Mouse (Mus musculus): ENCODE measurements around the gene Prnp. TPM values are rescaled to one million over a fixed set of nuclear protein-coding genes. Genes with fewer than 3 reads are reported as not detected.

Prnp gene
- total and polyA plus RNA-seq, 3 experiments = 18.3 to 24.0 TPM; not detected in 1

DNA sequence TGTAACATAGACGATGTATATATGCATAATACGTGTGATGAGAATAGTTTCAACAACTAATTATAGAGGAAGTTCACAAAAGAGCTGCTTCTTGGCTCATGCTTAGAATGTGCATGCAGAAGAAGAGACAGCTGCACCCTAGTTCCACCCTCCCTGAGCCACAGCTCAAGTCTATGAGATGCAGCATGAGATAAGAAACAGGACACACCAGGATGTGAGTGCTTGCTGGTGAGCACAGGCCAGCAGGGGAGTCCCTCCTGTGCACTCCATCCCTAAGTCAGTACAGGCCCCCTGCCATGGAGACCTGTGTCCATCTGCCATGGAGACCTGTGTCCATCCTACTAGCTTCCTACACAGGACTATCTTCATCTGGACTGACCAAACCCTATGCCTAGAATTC lies 60.9 kb downstream of the Prnp start:
- Histone ChIP-seq H3K27ac (ENCODE audit: control insufficient read depth, low read depth, low read length) (no peak overlapping the region), H3K27me3 (ENCODE audit: control insufficient read depth in 1 of 2, insufficient read depth in 2 of 2, low read length in 2 of 2) (no peaks in the 10 kb centered on the region), H3K79me2 (ENCODE audit: control insufficient read depth, insufficient read depth, low read length, poor library complexity) (no peaks in the 10 kb centered on the region), H3K4me3 (ENCODE audit: control insufficient read depth in 1 of 2, insufficient read depth in 1 of 2, low read depth in 2 of 2, low read length in 2 of 2) (no peak overlapping the region), H3K4me1 (ENCODE audit: control insufficient read depth in 1 of 2, insufficient read depth in 2 of 2, low read length in 2 of 2) (no peaks in the 10 kb centered on the region), H3K9ac (ENCODE audit: control insufficient read depth, low read depth, low read length, poor library complexity, severe bottlenecking) (no peak overlapping the region), H3K36me3 (ENCODE audit: control insufficient read depth in 1 of 2, insufficient read depth in 2 of 2, low read length in 2 of 2) (no peaks in the 10 kb centered on the region), H3K9me3 (replicated peaks; ENCODE audit: insufficient read depth, low read length) (no peaks in the 10 kb centered on the region)
- TF ChIP-seq TBP (IDR thresholded peaks at IDR 0.05; ENCODE audit: low read depth, low read length) (no peak), MXI1 (IDR thresholded peaks at IDR 0.05; ENCODE audit: low read depth, low read length) (no peak), UBTF (IDR thresholded peaks at IDR 0.05; ENCODE audit: borderline replicate concordance, insufficient read depth, low read depth, low read length) (no peak), SIN3A (IDR thresholded peaks at IDR 0.05; ENCODE audit: low read length) (no peak), ZC3H11A (IDR thresholded peaks at IDR 0.05; ENCODE audit: low read depth, low read length) (no peak), MYC (IDR thresholded peaks at IDR 0.05; ENCODE audit: low read depth, low read length) (no peak), GATA1 (IDR thresholded peaks at IDR 0.05; ENCODE audit: low read depth, low read length) (no peak), GABPA (IDR thresholded peaks at IDR 0.05; ENCODE audit: low read depth, low read length) (no peak)
- DNase-seq (ENCODE audit: low read depth, low spot score) = no peak

DNA sequence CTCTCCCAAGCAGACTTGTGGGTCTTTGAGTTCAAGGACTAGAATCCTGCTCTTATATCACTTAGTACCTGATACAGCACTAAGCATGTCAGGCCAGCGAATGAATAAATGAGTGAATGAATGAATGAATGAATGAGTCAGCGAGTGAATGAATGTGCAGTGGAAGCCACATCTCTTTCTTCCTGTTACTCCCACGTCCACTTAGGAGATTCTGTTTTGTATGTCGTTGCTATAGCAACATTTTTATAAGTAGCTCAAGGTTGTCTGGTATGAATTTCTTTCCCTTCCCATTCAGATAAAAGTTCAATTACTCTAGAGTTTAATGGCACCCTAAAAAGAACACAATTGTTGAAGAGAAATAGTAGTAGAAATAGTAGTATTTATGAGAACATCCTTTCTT lies 61.4 kb downstream of the Prnp start:
- H3K9me3 ChIP-seq (replicated peaks; ENCODE audit: insufficient read depth, low read length) = no peaks in the 10 kb centered on the region
- no peak overlapping the region for H3K4me3 ChIP-seq (ENCODE audit: control insufficient read depth in 1 of 2, insufficient read depth in 1 of 2, low read depth in 2 of 2, low read length in 2 of 2)
- no peak for TF ChIP-seq JUND (IDR thresholded peaks at IDR 0.05; ENCODE audit: low read depth, low read length)
- no peak for TF ChIP-seq HCFC1 (IDR thresholded peaks at IDR 0.05; ENCODE audit: low read depth, low read length)
- TF ChIP-seq GABPA (IDR thresholded peaks at IDR 0.05; ENCODE audit: low read depth, low read length) = no peak
- no peak for TF ChIP-seq TAL1 (IDR thresholded peaks at IDR 0.05; ENCODE audit: low read length)
- TF ChIP-seq ZNF384 (IDR thresholded peaks at IDR 0.05; ENCODE audit: low read depth, low read length) = no peak
- TF ChIP-seq MEF2A (IDR thresholded peaks at IDR 0.05; ENCODE audit: extremely low read depth, insufficient replicate concordance, low read depth, low read length, poor library complexity, severe bottlenecking) = no peak
- no peak for TF ChIP-seq ZC3H11A (IDR thresholded peaks at IDR 0.05; ENCODE audit: low read depth, low read length)
- DNase-seq (ENCODE audit: low read depth, low spot score) = no peak
- H3K79me2 ChIP-seq (ENCODE audit: control insufficient read depth, insufficient read depth, low read length, poor library complexity) = no peaks in the 10 kb centered on the region
- no peaks in the 10 kb centered on the region for H3K36me3 ChIP-seq (ENCODE audit: control insufficient read depth in 1 of 2, insufficient read depth in 2 of 2, low read length in 2 of 2)
- no peaks in the 10 kb centered on the region for H3K4me1 ChIP-seq (ENCODE audit: control insufficient read depth in 1 of 2, insufficient read depth in 2 of 2, low read length in 2 of 2)
- no peak overlapping the region for H3K27ac ChIP-seq (ENCODE audit: control insufficient read depth, low read depth, low read length)
- H3K9ac ChIP-seq (ENCODE audit: control insufficient read depth, low read depth, low read length, poor library complexity, severe bottlenecking) = no peak overlapping the region
- H3K27me3 ChIP-seq (ENCODE audit: control insufficient read depth in 1 of 2, insufficient read depth in 2 of 2, low read length in 2 of 2) = no peaks in the 10 kb centered on the region

DNA sequence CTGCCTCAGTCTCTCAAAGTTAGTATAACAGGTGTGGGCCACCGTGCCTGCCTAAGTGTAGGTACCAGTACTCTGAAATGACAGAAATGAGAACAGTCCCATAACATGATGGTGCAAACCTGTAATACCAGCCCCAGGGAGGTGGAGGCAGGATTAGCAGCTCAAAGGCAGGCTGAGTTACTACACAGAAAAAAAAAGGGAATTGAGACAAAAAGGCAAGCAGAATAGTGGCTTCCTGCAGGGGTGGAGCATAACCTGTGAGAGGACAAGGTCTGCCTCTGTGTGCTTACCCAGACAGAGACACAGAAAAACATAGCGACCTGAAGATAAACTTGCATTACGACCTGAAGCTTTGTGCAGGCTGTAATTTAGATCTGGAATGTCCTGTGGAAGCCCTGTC lies 66.9 kb downstream of the Prnp start:
- H3K4me1 ChIP-seq (ENCODE audit: control insufficient read depth in 1 of 2, insufficient read depth in 2 of 2, low read length in 2 of 2) = no peaks in the 10 kb centered on the region
- DNase-seq (ENCODE audit: low read depth, low spot score) = no peak
- TF ChIP-seq SIN3A (IDR thresholded peaks at IDR 0.05; ENCODE audit: low read length) = no peak
- TF ChIP-seq MYB (IDR thresholded peaks at IDR 0.05; ENCODE audit: low read depth, low read length) = no peak
- no peak for TF ChIP-seq ELF1 (IDR thresholded peaks at IDR 0.05; ENCODE audit: low read depth, low read length)
- no peak for TF ChIP-seq CTCF (IDR thresholded peaks at IDR 0.05 in 2 of 3, conservative IDR thresholded peaks at IDR 0.05 in 1 of 3; ENCODE audit: control insufficient read depth in 1 of 3, insufficient read depth in 1 of 3, low read depth in 2 of 3, low read length in 3 of 3, poor library complexity in 1 of 3, severe bottlenecking in 1 of 3)
- TF ChIP-seq KAT2A (conservative IDR thresholded peaks at IDR 0.05; ENCODE audit: low read depth, low read length) = no peak
- no peak for TF ChIP-seq MAX (IDR thresholded peaks at IDR 0.05; ENCODE audit: low read length)
- TF ChIP-seq EP300 (IDR thresholded peaks at IDR 0.05; ENCODE audit: low read depth in 1 of 2, low read length in 2 of 2) = no peak
- TF ChIP-seq ETS1 (IDR thresholded peaks at IDR 0.05; ENCODE audit: low read depth, low read length) = no peak
- no peak for TF ChIP-seq ZMIZ1 (IDR thresholded peaks at IDR 0.05; ENCODE audit: low read depth, low read length)
- TF ChIP-seq HCFC1 (IDR thresholded peaks at IDR 0.05; ENCODE audit: low read depth, low read length) = no peak
- no peak for TF ChIP-seq RCOR1 (IDR thresholded peaks at IDR 0.05; ENCODE audit: low read depth, low read length)
- no peak for TF ChIP-seq POLR2AphosphoS5 (IDR thresholded peaks at IDR 0.05; ENCODE audit: borderline replicate concordance, low read depth, low read length)
- no peak for TF ChIP-seq RAD21 (IDR thresholded peaks at IDR 0.05; ENCODE audit: low read depth, low read length)
- H3K9me3 ChIP-seq (replicated peaks; ENCODE audit: insufficient read depth, low read length) = no peaks in the 10 kb centered on the region
- no peak overlapping the region for H3K4me3 ChIP-seq (ENCODE audit: control insufficient read depth in 1 of 2, insufficient read depth in 1 of 2, low read depth in 2 of 2, low read length in 2 of 2)
- no peak overlapping the region for H3K27ac ChIP-seq (ENCODE audit: control insufficient read depth, low read depth, low read length)
- H3K27me3 ChIP-seq (ENCODE audit: control insufficient read depth in 1 of 2, insufficient read depth in 2 of 2, low read length in 2 of 2) = no peaks in the 10 kb centered on the region; a peak in 1 of 4 replicates
- H3K9ac ChIP-seq (ENCODE audit: control insufficient read depth, low read depth, low read length, poor library complexity, severe bottlenecking) = no peak overlapping the region
- H3K79me2 ChIP-seq (ENCODE audit: control insufficient read depth, insufficient read depth, low read length, poor library complexity) = no peaks in the 10 kb centered on the region
- H3K36me3 ChIP-seq (ENCODE audit: control insufficient read depth in 1 of 2, insufficient read depth in 2 of 2, low read length in 2 of 2) = no peaks in the 10 kb centered on the region
